Mouse (Mus musculus): ENCODE measurements around the gene Olfr761. TPM values are rescaled to one million over a fixed set of nuclear protein-coding genes. Genes with fewer than 3 reads are reported as not detected.
"Not testable (repeated sequence)": the region's sequence is repeated elsewhere in the genome, so short reads cannot be mapped to it uniquely, and the experiment has no call there.

Gene Olfr761
- polyA plus RNA-seq (2015; fragmentation: Nextera tagmentation; extraction: Ambion mirVana): not detected in 2 replicates

- H3K4me1 ChIP-seq (ENCODE audit: control insufficient read depth, insufficient read depth, low read length): no peaks in the 10 kb centered on the region
- no peak within 1 kb of the TSS for H3K9ac ChIP-seq (ENCODE audit: low read depth, low read length)
- no peak within 1 kb of the TSS for H3K4me2 ChIP-seq (ENCODE audit: low read length)
- H3K27ac ChIP-seq (ENCODE audit: low read length): no peak within 1 kb of the TSS
- no peaks in the 10 kb centered on the region for H3K36me3 ChIP-seq (ENCODE audit: control insufficient read depth, insufficient read depth, low read length)
- WGBS: 84% methylated on average over 2 of the region's 2 CpGs
- ATAC-seq: no peak
- H3K4me3 ChIP-seq (ENCODE audit: low read depth, low read length): no peak within 1 kb of the TSS
- H3K9me3 ChIP-seq (replicated peaks; ENCODE audit: control insufficient read depth, low read length, poor library complexity, severe bottlenecking): no peaks in the 10 kb centered on the region
- no peaks in the 10 kb centered on the region for H3K27me3 ChIP-seq (ENCODE audit: control insufficient read depth, insufficient read depth, low read depth, low read length)
These were observed at the start of gene Olfr761 for GRCm38 (mm10) chr17:37952979-37953378. Olfr761 (minus strand) TSS chr17:37953079.

- H3K27ac ChIP-seq (ENCODE audit: low read length): no peak overlapping the region
- 67% methylated on average over 10 of the region's 10 CpGs for WGBS
- no peak overlapping the region for H3K9ac ChIP-seq (ENCODE audit: low read depth, low read length)
- no peak overlapping the region for H3K4me3 ChIP-seq (ENCODE audit: low read depth, low read length)
- no peaks in the 10 kb centered on the region for H3K36me3 ChIP-seq (ENCODE audit: control insufficient read depth, insufficient read depth, low read length)
- H3K27me3 ChIP-seq (ENCODE audit: control insufficient read depth, insufficient read depth, low read depth, low read length): no peaks in the 10 kb centered on the region
- ATAC-seq: no peak
- no peaks in the 10 kb centered on the region for H3K4me1 ChIP-seq (ENCODE audit: control insufficient read depth, insufficient read depth, low read length)
- H3K9me3 ChIP-seq (replicated peaks; ENCODE audit: control insufficient read depth, low read length, poor library complexity, severe bottlenecking): no peaks in the 10 kb centered on the region
- H3K4me2 ChIP-seq (ENCODE audit: low read length): no peak overlapping the region
These were observed 42.9 kb upstream of the Olfr761 start for GRCm38 (mm10) chr17:37995635-37996307.

- Histone ChIP-seq H3K4me1 (ENCODE audit: control insufficient read depth, insufficient read depth, low read length) (no peaks in the 10 kb centered on the region), H3K4me3 (ENCODE audit: low read depth, low read length) (no peak overlapping the region), H3K9me3 (replicated peaks; ENCODE audit: control insufficient read depth, low read length, poor library complexity, severe bottlenecking) (no peaks in the 10 kb centered on the region), H3K36me3 (ENCODE audit: control insufficient read depth, insufficient read depth, low read length) (no peaks in the 10 kb centered on the region), H3K27ac (ENCODE audit: low read length) (no peak overlapping the region), H3K9ac (ENCODE audit: low read depth, low read length) (no peak overlapping the region), H3K4me2 (ENCODE audit: low read length) (no peak overlapping the region), H3K27me3 (ENCODE audit: control insufficient read depth, insufficient read depth, low read depth, low read length) (no peaks in the 10 kb centered on the region)
- no peak for ATAC-seq
- 48% methylated on average over 3 of the region's 3 CpGs for WGBS
These were observed 37.6 kb upstream of the Olfr761 start for GRCm38 (mm10) chr17:37990453-37990961.

GRCm38 (mm10) chr17:37973591-37973990 lies 20.7 kb upstream of the Olfr761 start:
- H3K9ac ChIP-seq (ENCODE audit: low read depth, low read length): no peak overlapping the region
- no peak for ATAC-seq
- H3K27ac ChIP-seq (ENCODE audit: low read length): no peak overlapping the region
- no peak overlapping the region for H3K4me3 ChIP-seq (ENCODE audit: low read depth, low read length)
- no peaks in the 10 kb centered on the region for H3K36me3 ChIP-seq (ENCODE audit: control insufficient read depth, insufficient read depth, low read length)
- no peaks in the 10 kb centered on the region for H3K4me1 ChIP-seq (ENCODE audit: control insufficient read depth, insufficient read depth, low read length)
- H3K27me3 ChIP-seq (ENCODE audit: control insufficient read depth, insufficient read depth, low read depth, low read length): no peaks in the 10 kb centered on the region
- H3K4me2 ChIP-seq (ENCODE audit: low read length): no peak overlapping the region
- H3K9me3 ChIP-seq (replicated peaks; ENCODE audit: control insufficient read depth, low read length, poor library complexity, severe bottlenecking): no peaks in the 10 kb centered on the region
- 85% methylated on average over 3 of the region's 3 CpGs for WGBS

GRCm38 (mm10) chr17:37920248-37920647 lies 32.6 kb downstream of the Olfr761 start, which contains the start of gene Olfr128:
Olfr128 (plus strand) TSS chr17:37920548.
- Histone ChIP-seq H3K4me3 (ENCODE audit: low read depth, low read length) (no peak within 1 kb of the TSS), H3K36me3 (ENCODE audit: control insufficient read depth, insufficient read depth, low read length) (no peaks in the 10 kb centered on the region), H3K27ac (ENCODE audit: low read length) (no peak within 1 kb of the TSS), H3K9me3 (replicated peaks; ENCODE audit: control insufficient read depth, low read length, poor library complexity, severe bottlenecking) (no peaks in the 10 kb centered on the region), H3K27me3 (ENCODE audit: control insufficient read depth, insufficient read depth, low read depth, low read length) (no peaks in the 10 kb centered on the region), H3K9ac (ENCODE audit: low read depth, low read length) (no peak within 1 kb of the TSS), H3K4me2 (ENCODE audit: low read length) (no peak within 1 kb of the TSS), H3K4me1 (ENCODE audit: control insufficient read depth, insufficient read depth, low read length) (no peaks in the 10 kb centered on the region)
- ATAC-seq: no peak

GRCm38 (mm10) chr17:37906821-37907220 lies 46.1 kb downstream of the Olfr761 start:
- H3K4me3 ChIP-seq (ENCODE audit: low read depth, low read length): not testable (repeated sequence)
- WGBS: 81% methylated on average over 8 of the region's 8 CpGs

More at GRCm38 (mm10) chr17:37906821-37907220, 46.1 kb downstream of the Olfr761 start:
- not testable (repeated sequence) for H3K27ac ChIP-seq (ENCODE audit: low read length); H3K9ac ChIP-seq (ENCODE audit: low read depth, low read length); H3K36me3 ChIP-seq (ENCODE audit: control insufficient read depth, insufficient read depth, low read length); ATAC-seq; H3K4me2 ChIP-seq (ENCODE audit: low read length); H3K9me3 ChIP-seq (replicated peaks; ENCODE audit: control insufficient read depth, low read length, poor library complexity, severe bottlenecking); H3K27me3 ChIP-seq (ENCODE audit: control insufficient read depth, insufficient read depth, low read depth, low read length); H3K4me1 ChIP-seq (ENCODE audit: control insufficient read depth, insufficient read depth, low read length)

Other genes starting within 250 kb of the Olfr761 start
- not detected in 2 replicates for gene Olfr120, start 231.3 kb downstream of the Olfr761 start, polyA plus RNA-seq (2015; fragmentation: Nextera tagmentation; extraction: Ambion mirVana)
- not detected in 2 replicates for gene Olfr121, start 204.2 kb downstream of the Olfr761 start, polyA plus RNA-seq (2015; fragmentation: Nextera tagmentation; extraction: Ambion mirVana)
- not detected in 2 replicates for gene Olfr122, start 184.5 kb downstream of the Olfr761 start, polyA plus RNA-seq (2015; fragmentation: Nextera tagmentation; extraction: Ambion mirVana)
- gene Olfr123, start 159.6 kb downstream of the Olfr761 start, polyA plus RNA-seq (2015; fragmentation: Nextera tagmentation; extraction: Ambion mirVana): not detected in 2 replicates
- gene Olfr124, start 153.2 kb downstream of the Olfr761 start, polyA plus RNA-seq (2015; fragmentation: Nextera tagmentation; extraction: Ambion mirVana): not detected in 2 replicates
- not detected in 2 replicates for gene Olfr125, start 120.1 kb downstream of the Olfr761 start, polyA plus RNA-seq (2015; fragmentation: Nextera tagmentation; extraction: Ambion mirVana)
- gene Olfr126, start 105.6 kb downstream of the Olfr761 start, polyA plus RNA-seq (2015; fragmentation: Nextera tagmentation; extraction: Ambion mirVana): not detected in 2 replicates
- gene Olfr127, start 52.6 kb downstream of the Olfr761 start, polyA plus RNA-seq (2015; fragmentation: Nextera tagmentation; extraction: Ambion mirVana): not detected in 2 replicates
- gene Olfr128, start 32.5 kb downstream of the Olfr761 start, polyA plus RNA-seq (2015; fragmentation: Nextera tagmentation; extraction: Ambion mirVana): not detected in 2 replicates
- gene Olfr129, start 107.0 kb upstream of the Olfr761 start, polyA plus RNA-seq (2015; fragmentation: Nextera tagmentation; extraction: Ambion mirVana): not detected in 2 replicates
- not detected in 2 replicates for gene Olfr130, start 110.8 kb upstream of the Olfr761 start, polyA plus RNA-seq (2015; fragmentation: Nextera tagmentation; extraction: Ambion mirVana)
- gene Olfr131, start 135.6 kb upstream of the Olfr761 start, polyA plus RNA-seq (2015; fragmentation: Nextera tagmentation; extraction: Ambion mirVana): not detected in 2 replicates
- gene Olfr132, start 181.4 kb upstream of the Olfr761 start, polyA plus RNA-seq (2015; fragmentation: Nextera tagmentation; extraction: Ambion mirVana): not detected in 2 replicates
- not detected in 2 replicates for gene Olfr133, start 192.2 kb upstream of the Olfr761 start, polyA plus RNA-seq (2015; fragmentation: Nextera tagmentation; extraction: Ambion mirVana)
- not detected in 2 replicates for gene Olfr134, start 218.3 kb upstream of the Olfr761 start, polyA plus RNA-seq (2015; fragmentation: Nextera tagmentation; extraction: Ambion mirVana)